Mouse (Mus musculus): ENCODE results near the gene Azgp1. TPM values are rescaled to one million over a fixed set of nuclear protein-coding genes. Genes with fewer than 3 reads are reported as not detected.

Gene Azgp1
- polyA plus RNA-seq, 1 experiment from 2014 or later = not detected

- no peaks in the 10 kb centered on the region for H3K9me3 ChIP-seq (ENCODE audit: control insufficient read depth, low read length)
- H3K4me3 ChIP-seq (replicated peaks; ENCODE audit: low read length) = no peak overlapping the region
- ATAC-seq = no peak
- H3K27ac ChIP-seq (ENCODE audit: low read length) = no peak overlapping the region
- no peak overlapping the region for H3K4me2 ChIP-seq (ENCODE audit: low read length)
- no peaks in the 10 kb centered on the region for H3K36me3 ChIP-seq (ENCODE audit: control insufficient read depth, insufficient read depth)
- H3K27me3 ChIP-seq (replicated peaks; ENCODE audit: control insufficient read depth, insufficient read depth, low read length) = no peaks in the 10 kb centered on the region
- no peak overlapping the region for H3K9ac ChIP-seq (replicated peaks; ENCODE audit: low read depth, low read length)
- H3K4me1 ChIP-seq (replicated peaks; ENCODE audit: control insufficient read depth, insufficient read depth, low read length) = no peaks in the 10 kb centered on the region
These were observed 14.8 kb upstream of the Azgp1 start for GRCm38 (mm10) chr5:137966492-137966891.

- Histone ChIP-seq H3K27ac (ENCODE audit: low read length) (no peak overlapping the region), H3K9me3 (ENCODE audit: control insufficient read depth, low read length) (no peaks in the 10 kb centered on the region), H3K36me3 (ENCODE audit: control insufficient read depth, insufficient read depth) (no peaks in the 10 kb centered on the region), H3K4me1 (replicated peaks; ENCODE audit: control insufficient read depth, insufficient read depth, low read length) (no peaks in the 10 kb centered on the region), H3K27me3 (replicated peaks; ENCODE audit: control insufficient read depth, insufficient read depth, low read length) (no peaks in the 10 kb centered on the region), H3K4me2 (ENCODE audit: low read length) (no peak overlapping the region), H3K4me3 (replicated peaks; ENCODE audit: low read length) (no peak overlapping the region), H3K9ac (replicated peaks; ENCODE audit: low read depth, low read length) (no peak overlapping the region)
- WGBS = 66% methylated on average over 2 of the region's 2 CpGs
- ATAC-seq = no peak
These were observed 8.2 kb upstream of the Azgp1 start for GRCm38 (mm10) chr5:137973161-137973560.

DNA sequence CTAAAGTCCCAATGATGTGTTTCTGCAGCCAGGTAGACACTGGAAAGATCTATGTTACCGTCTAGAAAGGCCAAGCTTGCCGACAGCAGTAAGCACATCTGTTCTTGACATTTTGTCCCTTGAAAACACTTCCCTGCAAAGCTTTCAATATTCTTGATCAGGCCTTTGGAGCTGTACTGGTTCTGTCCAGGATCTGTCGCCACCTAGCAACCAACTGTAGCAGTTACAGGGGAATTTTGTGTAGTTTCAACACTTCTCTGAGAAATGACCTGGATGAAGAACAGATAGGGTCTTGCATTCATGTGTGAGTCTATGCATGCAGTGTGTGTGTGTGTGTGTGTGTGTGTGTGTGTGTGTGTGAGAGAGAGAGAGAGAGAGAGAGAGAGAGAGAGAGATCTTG lies 7.6 kb upstream of the Azgp1 start:
- no peaks in the 10 kb centered on the region for H3K9me3 ChIP-seq (ENCODE audit: control insufficient read depth, low read length)
- no peak overlapping the region for H3K4me3 ChIP-seq (replicated peaks; ENCODE audit: low read length)
- H3K4me2 ChIP-seq (ENCODE audit: low read length) = no peak overlapping the region
- H3K36me3 ChIP-seq (ENCODE audit: control insufficient read depth, insufficient read depth) = no peaks in the 10 kb centered on the region
- no peaks in the 10 kb centered on the region for H3K4me1 ChIP-seq (replicated peaks; ENCODE audit: control insufficient read depth, insufficient read depth, low read length)
- H3K27me3 ChIP-seq (replicated peaks; ENCODE audit: control insufficient read depth, insufficient read depth, low read length) = no peaks in the 10 kb centered on the region
- H3K9ac ChIP-seq (replicated peaks; ENCODE audit: low read depth, low read length) = no peak overlapping the region
- H3K27ac ChIP-seq (ENCODE audit: low read length) = no peak overlapping the region
- ATAC-seq = no peak
- WGBS = 55% methylated on average over 3 of the region's 3 CpGs

DNA sequence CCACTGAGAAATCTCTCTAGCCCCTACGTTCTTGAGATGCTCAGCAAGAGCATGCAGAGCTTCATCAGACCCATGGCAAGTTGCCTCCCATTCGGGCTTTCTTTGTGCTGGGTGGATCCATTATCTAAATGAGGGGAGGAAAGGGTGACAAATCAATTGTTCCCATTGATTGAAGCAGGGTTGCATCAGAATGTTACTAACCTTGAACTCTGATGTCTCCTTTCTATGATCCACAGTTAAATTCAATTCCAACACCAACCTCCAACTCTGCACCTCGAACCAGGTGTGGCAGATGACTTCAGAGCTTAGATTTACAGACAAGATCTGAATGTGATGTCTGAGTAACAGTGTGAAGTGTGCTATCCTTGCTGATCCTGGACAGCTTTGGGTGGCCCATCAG lies 6.6 kb upstream of the Azgp1 start:
- WGBS = 57% methylated on average over 3 of the region's 3 CpGs
- Histone ChIP-seq H3K4me3 (replicated peaks; ENCODE audit: low read length) (no peak overlapping the region), H3K9me3 (ENCODE audit: control insufficient read depth, low read length) (no peaks in the 10 kb centered on the region), H3K36me3 (ENCODE audit: control insufficient read depth, insufficient read depth) (no peaks in the 10 kb centered on the region), H3K27ac (ENCODE audit: low read length) (no peak overlapping the region), H3K4me1 (replicated peaks; ENCODE audit: control insufficient read depth, insufficient read depth, low read length) (no peaks in the 10 kb centered on the region), H3K9ac (replicated peaks; ENCODE audit: low read depth, low read length) (no peak overlapping the region), H3K4me2 (ENCODE audit: low read length) (no peak overlapping the region), H3K27me3 (replicated peaks; ENCODE audit: control insufficient read depth, insufficient read depth, low read length) (no peaks in the 10 kb centered on the region)
- no peak for ATAC-seq

DNA sequence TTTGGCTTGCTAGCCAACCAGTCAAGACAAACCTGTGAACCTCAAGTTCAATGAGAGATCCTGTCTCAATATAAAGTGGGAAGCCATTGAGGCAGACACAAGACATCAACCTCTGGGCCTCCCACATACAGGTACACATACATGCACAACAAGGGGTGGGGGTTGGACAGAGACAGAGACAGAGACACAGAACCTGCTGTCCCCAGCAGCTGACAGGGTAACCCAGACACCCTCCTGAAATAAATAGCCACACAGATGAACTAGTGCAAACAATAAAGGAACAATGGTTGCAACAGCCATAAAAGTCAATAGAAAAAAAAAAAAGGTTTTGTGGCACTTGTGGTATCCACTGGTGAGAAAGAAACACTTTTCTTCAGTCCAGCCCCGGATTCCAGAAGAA lies 5.9 kb upstream of the Azgp1 start:
- Histone ChIP-seq H3K27ac (ENCODE audit: low read length) (no peak overlapping the region), H3K36me3 (ENCODE audit: control insufficient read depth, insufficient read depth) (no peaks in the 10 kb centered on the region), H3K4me3 (replicated peaks; ENCODE audit: low read length) (no peak overlapping the region), H3K9me3 (ENCODE audit: control insufficient read depth, low read length) (no peaks in the 10 kb centered on the region), H3K27me3 (replicated peaks; ENCODE audit: control insufficient read depth, insufficient read depth, low read length) (no peaks in the 10 kb centered on the region), H3K4me1 (replicated peaks; ENCODE audit: control insufficient read depth, insufficient read depth, low read length) (no peaks in the 10 kb centered on the region), H3K4me2 (ENCODE audit: low read length) (no peak overlapping the region), H3K9ac (replicated peaks; ENCODE audit: low read depth, low read length) (no peak overlapping the region)
- ATAC-seq = no peak
- 51% methylated on average over 1 of the region's 1 CpGs for WGBS

DNA sequence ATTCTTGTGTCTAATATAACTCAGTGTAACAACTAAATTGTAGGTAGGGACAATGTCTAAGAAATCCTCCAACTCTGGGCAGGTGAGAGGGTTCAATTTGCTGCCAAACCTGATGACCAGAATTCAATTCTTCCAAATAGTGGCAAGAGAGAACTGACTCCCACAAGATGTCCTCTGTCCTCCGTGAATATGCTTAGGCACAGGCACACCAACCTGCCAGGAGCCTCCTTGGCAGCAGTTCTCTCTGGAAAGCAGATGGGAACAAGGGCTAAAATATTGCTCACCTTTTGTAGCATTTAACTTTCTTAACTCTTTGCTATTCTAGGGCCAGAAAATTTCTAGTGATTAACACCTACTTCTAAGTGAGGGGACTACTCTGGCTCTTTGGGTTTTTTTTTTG lies 4.0 kb upstream of the Azgp1 start:
- Histone ChIP-seq H3K9ac (replicated peaks; ENCODE audit: low read depth, low read length) (no peak overlapping the region), H3K4me1 (replicated peaks; ENCODE audit: control insufficient read depth, insufficient read depth, low read length) (no peaks in the 10 kb centered on the region)
- 14% methylated on average over 1 of the region's 1 CpGs for WGBS

GRCm38 (mm10) chr5:137979081-137979480 lies 2.2 kb upstream of the Azgp1 start:
- Histone ChIP-seq H3K4me2 (ENCODE audit: low read length) (no peak overlapping the region), H3K9ac (replicated peaks; ENCODE audit: low read depth, low read length) (no peak overlapping the region), H3K27me3 (replicated peaks; ENCODE audit: control insufficient read depth, insufficient read depth, low read length) (no peaks in the 10 kb centered on the region), H3K9me3 (ENCODE audit: control insufficient read depth, low read length) (no peaks in the 10 kb centered on the region), H3K4me3 (replicated peaks; ENCODE audit: low read length) (no peak overlapping the region), H3K4me1 (replicated peaks; ENCODE audit: control insufficient read depth, insufficient read depth, low read length) (no peaks in the 10 kb centered on the region), H3K36me3 (ENCODE audit: control insufficient read depth, insufficient read depth) (no peaks in the 10 kb centered on the region), H3K27ac (ENCODE audit: low read length) (no peak overlapping the region)
- no peak for ATAC-seq
- 77% methylated on average over 2 of the region's 2 CpGs for WGBS

More for the DNA sequence above, 4.0 kb upstream of the Azgp1 start:
- Histone ChIP-seq H3K27ac (ENCODE audit: low read length) (no peak overlapping the region), H3K27me3 (replicated peaks; ENCODE audit: control insufficient read depth, insufficient read depth, low read length) (no peaks in the 10 kb centered on the region), H3K9me3 (ENCODE audit: control insufficient read depth, low read length) (no peaks in the 10 kb centered on the region), H3K4me2 (ENCODE audit: low read length) (no peak overlapping the region), H3K4me3 (replicated peaks; ENCODE audit: low read length) (no peak overlapping the region), H3K36me3 (ENCODE audit: control insufficient read depth, insufficient read depth) (no peaks in the 10 kb centered on the region)
- no peak for ATAC-seq

- Histone ChIP-seq H3K4me1 (replicated peaks; ENCODE audit: control insufficient read depth, insufficient read depth, low read length) (no peaks in the 10 kb centered on the region), H3K27ac (ENCODE audit: low read length) (no peak overlapping the region), H3K4me2 (ENCODE audit: low read length) (no peak overlapping the region), H3K9me3 (ENCODE audit: control insufficient read depth, low read length) (no peaks in the 10 kb centered on the region), H3K36me3 (ENCODE audit: control insufficient read depth, insufficient read depth) (no peaks in the 10 kb centered on the region), H3K27me3 (replicated peaks; ENCODE audit: control insufficient read depth, insufficient read depth, low read length) (no peaks in the 10 kb centered on the region), H3K4me3 (replicated peaks; ENCODE audit: low read length) (no peak overlapping the region), H3K9ac (replicated peaks; ENCODE audit: low read depth, low read length) (no peak overlapping the region)
- WGBS = 77% methylated on average over 1 of the region's 1 CpGs
- ATAC-seq = no peak
These were observed 5.0 kb downstream of the Azgp1 start for GRCm38 (mm10) chr5:137986351-137986750.

DNA sequence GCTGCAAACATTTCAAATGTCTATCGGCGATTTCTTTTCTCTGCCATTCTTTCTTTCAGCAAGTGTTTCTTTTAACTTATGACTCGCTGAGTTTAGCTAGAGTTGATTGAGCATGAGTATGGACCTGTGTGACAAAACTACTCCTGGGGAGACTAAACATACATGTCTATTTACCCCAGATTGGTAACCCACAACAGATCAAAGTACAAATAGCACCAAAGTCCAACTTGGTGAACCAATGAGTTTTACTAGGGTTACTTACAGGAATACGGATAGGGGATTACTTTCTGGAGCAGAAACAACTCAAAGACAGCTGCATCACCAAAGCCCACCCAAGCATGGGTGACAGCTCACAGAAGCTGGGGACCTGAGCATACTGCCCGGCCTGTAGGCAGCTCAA lies 28.1 kb downstream of the Azgp1 start:
- no peaks in the 10 kb centered on the region for H3K9me3 ChIP-seq (ENCODE audit: control insufficient read depth, low read length)
- H3K27ac ChIP-seq (ENCODE audit: low read length) = no peak overlapping the region
- no peaks in the 10 kb centered on the region for H3K36me3 ChIP-seq (ENCODE audit: control insufficient read depth, insufficient read depth)
- H3K4me3 ChIP-seq (replicated peaks; ENCODE audit: low read length) = no peak overlapping the region
- H3K4me2 ChIP-seq (ENCODE audit: low read length) = no peak overlapping the region
- no peak overlapping the region for H3K9ac ChIP-seq (replicated peaks; ENCODE audit: low read depth, low read length)
- no peaks in the 10 kb centered on the region for H3K4me1 ChIP-seq (replicated peaks; ENCODE audit: control insufficient read depth, insufficient read depth, low read length)
- no peak for ATAC-seq
- WGBS = 89% methylated on average over 5 of the region's 5 CpGs
- no peaks in the 10 kb centered on the region for H3K27me3 ChIP-seq (replicated peaks; ENCODE audit: control insufficient read depth, insufficient read depth, low read length)

GRCm38 (mm10) chr5:138012382-138012781 lies 31.1 kb downstream of the Azgp1 start:
- 94% methylated on average over 5 of the region's 5 CpGs for WGBS
- ATAC-seq = no peak
- Histone ChIP-seq H3K9me3 (ENCODE audit: control insufficient read depth, low read length) (no peaks in the 10 kb centered on the region), H3K27ac (ENCODE audit: low read length) (no peak overlapping the region), H3K27me3 (replicated peaks; ENCODE audit: control insufficient read depth, insufficient read depth, low read length) (no peaks in the 10 kb centered on the region), H3K9ac (replicated peaks; ENCODE audit: low read depth, low read length) (no peak overlapping the region), H3K4me3 (replicated peaks; ENCODE audit: low read length) (no peak overlapping the region), H3K4me1 (replicated peaks; ENCODE audit: control insufficient read depth, insufficient read depth, low read length) (no peaks in the 10 kb centered on the region), H3K36me3 (ENCODE audit: control insufficient read depth, insufficient read depth) (no peaks in the 10 kb centered on the region), H3K4me2 (ENCODE audit: low read length) (no peak overlapping the region)

All from forebrain, embryonic 16.5 days (tissue).